Comparison of ENCODE assay signal across 9 mouse cellular contexts in the genomic region with DNA sequence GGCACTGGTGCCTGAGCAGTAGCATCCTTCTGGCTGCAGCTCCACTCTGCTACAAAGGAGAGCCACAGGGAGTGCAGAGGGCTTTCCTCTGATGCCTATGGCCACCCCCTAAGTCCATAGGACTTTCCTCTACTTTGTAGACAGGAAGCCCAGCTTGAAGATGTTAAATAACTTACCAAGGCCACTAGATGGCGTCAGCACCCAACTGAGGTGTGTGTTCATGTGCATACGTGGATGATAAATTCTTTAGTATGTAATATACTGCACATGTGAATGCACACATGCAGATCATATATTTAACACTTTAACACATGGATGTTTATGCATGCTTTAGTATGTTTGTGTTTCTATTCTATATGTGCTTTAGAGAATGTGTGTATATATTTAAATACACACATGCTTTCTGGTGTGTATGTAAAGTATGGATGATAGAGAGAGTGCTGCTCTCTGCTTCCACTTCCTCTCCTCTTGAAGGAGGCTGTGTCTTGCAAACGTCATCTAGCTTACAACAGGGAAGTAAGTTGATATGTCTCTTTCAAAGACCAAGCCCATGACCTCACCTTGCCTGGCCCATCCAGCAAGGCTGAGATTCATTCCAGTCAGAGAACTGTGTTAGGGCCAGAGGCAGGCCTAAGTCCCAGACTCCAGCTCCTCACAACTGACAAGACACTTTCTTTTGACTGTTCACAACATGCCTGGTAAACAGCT. TPM values are rescaled to one million over a fixed set of nuclear protein-coding genes. Genes with fewer than 3 reads are reported as not detected.
DNase-seq lines count a peak whose midpoint lies in the region; ATAC-seq and TF ChIP-seq lines count a peak whose summit lies in the region.
"Had no signal": no experiment of that assay in that cellular context is flagged by ENCODE, and none has a peak within 500 bp of the region (broad histone marks: within the 10 kb centered on the region; RNA-seq: fewer than 3 reads in every experiment).

No protein-coding gene starts in this region.

- WGBS in liver, adult 2 months, result 29% methylated on average over 3 of the region's 3 CpGs
- 6% methylated on average over 3 of the region's 3 CpGs for WGBS in liver, embryonic 12.5 days (ENCODE audit: insufficient replicate concordance)

- no peaks in the 10 kb centered on the region for H3K4me1 ChIP-seq in liver, adult 2 months (ENCODE audit: control insufficient read depth, insufficient read depth, low read length)
- H3K4me1 ChIP-seq in liver, embryonic 12.5 days, result no peaks in the 10 kb centered on the region
- H3K4me1 ChIP-seq in MEL (ENCODE audit: control insufficient read depth in 1 of 2, insufficient read depth in 2 of 2, low read length in 2 of 2), result no peaks in the 10 kb centered on the region
- H3K4me1 ChIP-seq: megakaryocyte, embryonic 14.5 days had no signal

- no peak overlapping the region for H3K4me3 ChIP-seq in liver, adult 2 months (ENCODE audit: insufficient read depth, low read depth, low read length)
- H3K4me3 ChIP-seq in liver, embryonic 12.5 days, result no peak overlapping the region
- H3K4me3 ChIP-seq in MEL (ENCODE audit: control insufficient read depth in 1 of 2, insufficient read depth in 1 of 2, low read depth in 2 of 2, low read length in 2 of 2), result no peak overlapping the region
- H3K4me3 ChIP-seq: heart, embryonic 10.5 days; megakaryocyte, embryonic 14.5 days had no signal

- no peaks in the 10 kb centered on the region for H3K27me3 ChIP-seq in liver, adult 2 months (ENCODE audit: control insufficient read depth, insufficient read depth, low read length)
- no peaks in the 10 kb centered on the region for H3K27me3 ChIP-seq in liver, embryonic 12.5 days (replicated peaks)
- peaks cover 7 to 9% of the 10 kb centered on the region in 2 experiments for H3K27me3 ChIP-seq in MEL (ENCODE audit: control insufficient read depth in 1 of 2, insufficient read depth in 2 of 2, low read length in 2 of 2)

- no peaks in the 10 kb centered on the region for H3K79me2 ChIP-seq in liver, adult 2 months (ENCODE audit: control insufficient read depth, insufficient read depth, low read length)
- no peaks in the 10 kb centered on the region for H3K79me2 ChIP-seq in MEL (ENCODE audit: control insufficient read depth, insufficient read depth, low read length, poor library complexity)

- no peak overlapping the region for H3K4me2 ChIP-seq in liver, embryonic 12.5 days

- no peaks in the 10 kb centered on the region for H3K9me3 ChIP-seq in liver, embryonic 12.5 days (replicated peaks)
- no peaks in the 10 kb centered on the region for H3K9me3 ChIP-seq in MEL (replicated peaks; ENCODE audit: insufficient read depth, low read length)
- H3K9me3 ChIP-seq: heart, embryonic 10.5 days had no signal

- peak; percentile 19; the same call in 1 of the 2 replicates for TF ChIP-seq CTCF in liver, adult 2 months (IDR thresholded peaks at IDR 0.05; ENCODE audit: low read depth, low read length)
- TF ChIP-seq CTCF in MEL (IDR thresholded peaks at IDR 0.05 in 2 of 3, conservative IDR thresholded peaks at IDR 0.05 in 1 of 3; ENCODE audit: control insufficient read depth in 1 of 3, insufficient read depth in 1 of 3, low read depth in 2 of 3, low read length in 3 of 3, poor library complexity in 1 of 3, severe bottlenecking in 1 of 3), result peak; percentile 64 to 80 (median 77)

- no peak overlapping the region for H3K9ac ChIP-seq in liver, adult 2 months (ENCODE audit: low read depth, low read length)
- no peak overlapping the region for H3K9ac ChIP-seq in liver, embryonic 12.5 days
- H3K9ac ChIP-seq in MEL (ENCODE audit: control insufficient read depth, low read depth, low read length, poor library complexity, severe bottlenecking), result no peak overlapping the region

- no peak for TF ChIP-seq POLR2A in liver, adult 2 months (IDR thresholded peaks at IDR 0.05; ENCODE audit: extremely low read depth, insufficient read depth, low read length)
- TF ChIP-seq POLR2A in MEL (IDR thresholded peaks at IDR 0.05; ENCODE audit: control insufficient read depth in 1 of 2, insufficient read depth in 1 of 2, low read depth in 1 of 2, low read length in 2 of 2, poor library complexity in 1 of 2), result no peak

- peak; percentile 76 for TF ChIP-seq RAD21 in MEL (IDR thresholded peaks at IDR 0.05; ENCODE audit: low read depth, low read length)

- no peak for ATAC-seq in liver, embryonic 12.5 days

- peak; percentile 14 for DNase-seq in liver, adult 2 months (ENCODE audit: extremely low read depth, low read depth, low spot score)
- peak; percentile 76 for DNase-seq in MEL (ENCODE audit: low read depth, low spot score)
- DNase-seq in c-Kit-negative CD71-positive TER-119-positive erythroid progenitor cells, embryonic 14.5 days (ENCODE audit: low read depth, low spot score), result peak; percentile 12
- peak; percentile 70 for DNase-seq in retina, embryonic 14.5 days (ENCODE audit: low spot score)
- DNase-seq in heart, postnatal 10 days, result no peak
- no peak for DNase-seq in ovary, postnatal 14 days (ENCODE audit: low spot score)

- H3K36me3 ChIP-seq in liver, adult 2 months (ENCODE audit: control insufficient read depth, insufficient read depth, low read length), result no peaks in the 10 kb centered on the region
- H3K36me3 ChIP-seq in liver, embryonic 12.5 days, result no peaks in the 10 kb centered on the region
- H3K36me3 ChIP-seq in MEL (ENCODE audit: control insufficient read depth in 1 of 2, insufficient read depth in 2 of 2, low read length in 2 of 2), result no peaks in the 10 kb centered on the region
- H3K36me3 ChIP-seq: heart, embryonic 10.5 days had no signal

- no peak for TF ChIP-seq EP300 in MEL (IDR thresholded peaks at IDR 0.05; ENCODE audit: low read depth in 1 of 2, low read length in 2 of 2)

- H3K27ac ChIP-seq in liver, adult 2 months (replicated peaks; ENCODE audit: insufficient read depth, low read depth, low read length), result no peak overlapping the region
- no peak overlapping the region for H3K27ac ChIP-seq in liver, embryonic 12.5 days
- no peak overlapping the region for H3K27ac ChIP-seq in MEL (ENCODE audit: control insufficient read depth, low read depth, low read length)
- H3K27ac ChIP-seq: heart, embryonic 10.5 days had no signal

- intact Hi-C loops in heart, postnatal 10 days (cut with DNase I), result no loop called here

TF ChIP-seq in MEL, 35 proteins besides CTCF, POLR2A, EP300 and RAD21:
- TF ChIP-seq ZC3H11A (IDR thresholded peaks at IDR 0.05; ENCODE audit: low read depth, low read length) (peak; percentile 51), HCFC1 (IDR thresholded peaks at IDR 0.05; ENCODE audit: low read depth, low read length) (no peak), GATA1 (IDR thresholded peaks at IDR 0.05; ENCODE audit: low read depth, low read length) (no peak), E2F4 (IDR thresholded peaks at IDR 0.05; ENCODE audit: borderline replicate concordance, low read depth, low read length) (no peak), ELF1 (IDR thresholded peaks at IDR 0.05; ENCODE audit: low read depth, low read length) (no peak), BHLHE40 (IDR thresholded peaks at IDR 0.05; ENCODE audit: borderline replicate concordance, low read depth, low read length) (no peak), KAT2A (conservative IDR thresholded peaks at IDR 0.05; ENCODE audit: low read depth, low read length) (no peak), MYB (IDR thresholded peaks at IDR 0.05; ENCODE audit: low read depth, low read length) (no peak), MAX (IDR thresholded peaks at IDR 0.05; ENCODE audit: low read length) (peak; percentile 17; the same call in 1 of the 2 replicates), SMC3 (IDR thresholded peaks at IDR 0.05; ENCODE audit: low read depth, low read length) (peak; percentile 73), USF2 (IDR thresholded peaks at IDR 0.05; ENCODE audit: borderline replicate concordance in 1 of 2, insufficient read depth in 1 of 2, low read depth in 1 of 2, low read length in 2 of 2) (no peak), POLR2AphosphoS2 (IDR thresholded peaks at IDR 0.05; ENCODE audit: low read length) (no peak), POLR2AphosphoS5 (IDR thresholded peaks at IDR 0.05; ENCODE audit: borderline replicate concordance, low read depth, low read length) (no peak), ETS1 (IDR thresholded peaks at IDR 0.05; ENCODE audit: low read depth, low read length) (no peak), MEF2A (IDR thresholded peaks at IDR 0.05; ENCODE audit: extremely low read depth, insufficient replicate concordance, low read depth, low read length, poor library complexity, severe bottlenecking) (no peak), ZMIZ1 (IDR thresholded peaks at IDR 0.05; ENCODE audit: low read depth, low read length) (no peak), MYC (IDR thresholded peaks at IDR 0.05; ENCODE audit: low read depth, low read length) (peak; percentile 26; the same call in 1 of the 2 replicates), SIN3A (IDR thresholded peaks at IDR 0.05; ENCODE audit: low read length) (0 out of 2 replicates have a peak, but pooled peaks have one; percentile 17), ZNF384 (IDR thresholded peaks at IDR 0.05; ENCODE audit: low read depth, low read length) (no peak), CHD2 (IDR thresholded peaks at IDR 0.05; ENCODE audit: low read length) (no peak)

RNA-seq across cellular contexts. Expression of a gene that starts 28.1 kb away (rescaled TPM):
- total RNA-seq in liver, adult 2 months (2014; rRNA removed), result not detected in 2 replicates
- not detected in 2 replicates for polyA plus RNA-seq in liver, adult 2 months (2012; rRNA removed)
- not detected in 2 replicates for polyA plus RNA-seq in liver, embryonic 12.5 days (2016; fragmentation: Nextera tagmentation; extraction: Ambion mirVana)
- not detected in 2 replicates for total RNA-seq in MEL (2012; rRNA removed)
- not detected for polyA plus RNA-seq in MEL (2012; ENCODE audit: insufficient read depth in 1 of 2, insufficient read length in 2 of 2, low read depth in 1 of 2, low replicate concordance in 2 of 2, missing spikeins in 1 of 2)
- total RNA-seq in heart, postnatal 10 days (2021), result not detected
- polyA plus RNA-seq: heart, embryonic 10.5 days had no signal

Comparison
In these comparisons a context has a peak if more than half of its experiments do, and no peak if none do; other contexts are left out.
1. DNase-seq: peak in liver, adult 2 months (single experiment), MEL (single experiment), c-Kit-negative CD71-positive TER-119-positive erythroid progenitor cells, embryonic 14.5 days (single experiment) and retina, embryonic 14.5 days (single experiment); none in heart, postnatal 10 days (0 of 2) and ovary, postnatal 14 days (single experiment).